Mouse (Mus musculus) spleen, adult 2 months (tissue): ENCODE measurements around the gene Dll4.

Experiments used
- CTCF ChIP-seq: fragments of 200-500 bp; IDR thresholded peaks from 2 replicates; pipeline ENCODE4 v1.5.1; 2011; ENCODE audit warnings: mild to moderate bottlenecking, inconsistent platforms; ENCODE audit not compliant: insufficient read depth, insufficient read length, insufficient replicate concordance; ENCODE audit errors: extremely low read depth
- POLR2A ChIP-seq: fragments of 200-500 bp; IDR thresholded peaks from 2 replicates; pipeline ENCODE4 v1.6.1; 2011; ENCODE audit warnings: low read depth, low read length, inconsistent platforms

DNA sequence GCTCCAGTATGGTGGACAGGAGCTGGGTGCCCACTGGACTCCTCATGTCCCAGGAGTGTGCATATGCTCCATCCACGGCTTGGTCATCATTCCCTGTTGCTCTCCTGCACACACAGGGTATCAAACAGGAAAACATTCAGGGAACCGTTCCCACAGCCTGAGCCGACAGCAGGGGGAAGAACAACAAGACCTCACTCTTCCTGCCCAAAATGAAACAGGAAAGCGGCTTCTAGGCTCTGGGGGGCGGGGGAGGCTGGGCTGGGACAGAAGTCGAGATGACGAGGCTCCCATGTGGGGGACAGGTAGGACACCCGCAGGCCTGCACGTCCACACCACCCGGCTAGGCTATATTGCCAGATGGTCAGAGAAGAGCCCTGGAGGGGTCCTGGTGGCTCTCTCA is 10.9 kb downstream of the Dll4 start:
- no peak for TF ChIP-seq POLR2A
- no peak for TF ChIP-seq CTCF
